Mouse (Mus musculus) midbrain, embryonic 16.5 days (tissue): ENCODE data around the gene Fosb. TPM values are rescaled to one million over a fixed set of nuclear protein-coding genes. Genes with fewer than 3 reads are reported as not detected.
A peak's percentile ranks its signal among the peaks of the same experiment; 100 is the strongest.

ENCODE experiments used
- ATAC-seq: fragments of 200-750 bp; cut with Nextera tagmentation; 2 replicates; pipeline ENCODE4 v1.8.0; 2017; ENCODE audit warnings: moderate TSS enrichment
- H3K27ac ChIP-seq: fragments of 300-500 bp; sonication (generic); 2 replicates; pipeline ENCODE4 v1.5.1; 2014; ENCODE audit warnings: mild to moderate bottlenecking, low read length, mixed read lengths
- H3K27me3 ChIP-seq: fragments of 300-500 bp; sonication (generic); 2 replicates; pipeline ENCODE4 v1.6.1; 2014; ENCODE audit warnings: low read depth, low read length, mixed read lengths; ENCODE audit not compliant: control insufficient read depth, insufficient read depth
- H3K36me3 ChIP-seq: fragments of 300-500 bp; sonication (generic); 2 replicates; pipeline ENCODE4 v1.6.1; 2014; ENCODE audit warnings: mild to moderate bottlenecking, low read length, moderate library complexity, mixed read lengths; ENCODE audit not compliant: control insufficient read depth, insufficient read depth
- H3K4me1 ChIP-seq: fragments of 300-500 bp; sonication (generic); 2 replicates; pipeline ENCODE4 v1.6.1; 2014; ENCODE audit warnings: mild to moderate bottlenecking, low read length, mixed read lengths; ENCODE audit not compliant: control insufficient read depth, insufficient read depth
- H3K4me2 ChIP-seq: fragments of 300-500 bp; sonication (generic); 2 replicates; pipeline ENCODE4 v1.6.1; 2014; ENCODE audit warnings: mild to moderate bottlenecking, low read length, mixed read lengths
- H3K4me3 ChIP-seq: fragments of 300-500 bp; sonication (generic); 2 replicates; pipeline ENCODE4 v1.5.1; 2014; ENCODE audit warnings: low read depth, mild to moderate bottlenecking, low read length, moderate library complexity, mixed read lengths
- H3K9ac ChIP-seq: fragments of 300-500 bp; sonication (generic); 2 replicates; pipeline ENCODE4 v1.6.1; 2014; ENCODE audit warnings: low read depth, low read length, mixed read lengths
- H3K9me3 ChIP-seq: fragments of 300-500 bp; sonication (generic); replicated peaks from 2 replicates; pipeline ENCODE4 v1.6.1; 2014; ENCODE audit warnings: mild to moderate bottlenecking, low read length, mixed read lengths; ENCODE audit not compliant: control insufficient read depth, poor library complexity, severe bottlenecking
- WGBS: fragments of 180-500 bp; shearing (Covaris S2); extraction: QIAGEN DNeasy Blood & Tissue Kit; methylation state at CpG from one replicate; pipeline ENCODE4 v1.1.7; 2014; 5-methylcytosine and 5-hydroxymethylcytosine counted together
- polyA plus RNA-seq: library from polyadenylated mRNA; unstranded; fragments of >200 nt; fragmentation: Nextera tagmentation; extraction: Ambion mirVana; gene quantifications from 2 replicates; pipeline ENCODE4 v1.2.1, GENCODE M21; 2015

The Fosb gene
- polyA plus RNA-seq, 1 experiment from 2014 or later, result 0.06 TPM

GRCm38 (mm10) chr7:19324221-19324620 lies 14.4 kb upstream of the Fosb start:
- Histone ChIP-seq H3K36me3 (no peaks in the 10 kb centered on the region), H3K4me3 (no peak overlapping the region), H3K9ac (no peak overlapping the region), H3K9me3 (no peaks in the 10 kb centered on the region), H3K4me1 (peaks cover 27% of the 10 kb centered on the region), H3K4me2 (no peak overlapping the region), H3K27ac (no peak overlapping the region), H3K27me3 (no peaks in the 10 kb centered on the region)
- ATAC-seq, result no peak
- WGBS, result 84% methylated on average over 11 of the region's 11 CpGs

DNA sequence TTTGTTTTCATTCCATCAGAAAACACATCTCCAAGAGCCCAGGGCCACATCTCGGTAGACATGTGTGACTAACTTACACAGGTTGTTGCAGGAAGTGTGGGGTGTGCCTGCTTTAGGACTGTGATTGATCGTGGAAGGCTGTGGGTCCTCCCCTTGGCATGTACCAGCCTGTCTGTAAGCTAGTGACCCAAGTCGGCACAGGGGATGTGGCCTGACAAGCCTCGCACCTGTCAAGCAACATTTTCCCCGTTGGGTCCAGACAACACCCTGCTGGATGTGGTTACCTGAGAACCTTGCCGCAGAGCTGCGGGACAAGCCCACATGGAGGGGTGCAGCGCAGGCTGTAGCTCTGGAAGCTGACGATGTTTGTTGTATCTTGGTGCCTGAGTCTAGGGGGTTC lies 12.6 kb upstream of the Fosb start:
- Histone ChIP-seq H3K4me1 (peaks cover 26% of the 10 kb centered on the region), H3K9me3 (no peaks in the 10 kb centered on the region), H3K27me3 (peaks cover 2% of the 10 kb centered on the region; the same call in 1 of the 2 replicates), H3K27ac (no peak overlapping the region), H3K9ac (no peak overlapping the region), H3K36me3 (no peaks in the 10 kb centered on the region), H3K4me3 (no peak overlapping the region), H3K4me2 (no peak overlapping the region)
- WGBS, result 63% methylated on average over 9 of the region's 9 CpGs
- no peak for ATAC-seq

GRCm38 (mm10) chr7:19321464-19321863 lies 11.6 kb upstream of the Fosb start:
- 74% methylated on average over 5 of the region's 5 CpGs for WGBS
- no peak overlapping the region for H3K4me2 ChIP-seq
- H3K27me3 ChIP-seq, result peaks cover 2% of the 10 kb centered on the region; the same call in 1 of the 2 replicates
- H3K36me3 ChIP-seq, result no peaks in the 10 kb centered on the region
- no peak overlapping the region for H3K9ac ChIP-seq
- no peaks in the 10 kb centered on the region for H3K9me3 ChIP-seq
- H3K27ac ChIP-seq, result no peak overlapping the region
- H3K4me1 ChIP-seq, result peaks cover 15% of the 10 kb centered on the region
- no peak overlapping the region for H3K4me3 ChIP-seq
- no peak for ATAC-seq

- Histone ChIP-seq H3K4me3 (peak overlapping the region; percentile 60; the same call in 1 of the 2 replicates), H3K36me3 (no peaks in the 10 kb centered on the region), H3K9me3 (no peaks in the 10 kb centered on the region), H3K9ac (peak overlapping the region; percentile 50; the same call in 1 of the 2 replicates), H3K27ac (peak overlapping the region; percentile 53; the same call in 1 of the 2 replicates), H3K27me3 (peaks cover 2% of the 10 kb centered on the region; the same call in 1 of the 2 replicates), H3K4me1 (peaks cover 12% of the 10 kb centered on the region), H3K4me2 (peak overlapping the region; percentile 80)
- no peak for ATAC-seq
- 41% methylated on average over 7 of the region's 7 CpGs for WGBS
Measured at GRCm38 (mm10) chr7:19320637-19321036, 10.8 kb upstream of the Fosb start.

GRCm38 (mm10) chr7:19319906-19320305 lies 10.1 kb upstream of the Fosb start:
- WGBS, result under 1% methylated on average over 38 of the region's 41 CpGs

DNA sequence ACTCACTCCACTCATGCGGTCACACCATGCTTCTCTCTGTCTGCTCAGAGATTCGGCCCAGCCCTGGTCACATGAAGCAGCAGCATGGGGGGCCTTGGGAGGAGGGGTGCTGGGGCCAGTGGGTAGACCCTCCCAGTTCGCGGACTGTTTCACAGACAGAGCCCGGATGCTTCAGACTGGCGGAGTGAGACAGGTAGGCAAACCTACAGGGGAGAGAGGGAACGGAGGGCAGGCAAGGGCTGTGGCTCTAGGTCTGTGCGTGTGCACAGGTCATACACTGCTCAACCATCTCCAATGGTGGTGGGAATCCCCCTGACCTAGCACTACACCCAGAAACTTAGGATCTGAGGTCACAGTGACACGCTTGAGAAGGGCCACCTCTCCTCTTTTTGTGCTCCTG lies 9.6 kb upstream of the Fosb start:
- peak; percentile 78 for ATAC-seq
- Histone ChIP-seq H3K27ac (peak overlapping the region; percentile 63), H3K9ac (peak overlapping the region; percentile 74), H3K27me3 (peaks cover 2% of the 10 kb centered on the region; the same call in 1 of the 2 replicates), H3K4me2 (peak overlapping the region; percentile 80), H3K9me3 (no peaks in the 10 kb centered on the region), H3K4me3 (peak overlapping the region; percentile 60), H3K36me3 (no peaks in the 10 kb centered on the region), H3K4me1 (peaks cover 12% of the 10 kb centered on the region)
- WGBS, result 11% methylated on average over 9 of the region's 9 CpGs

More at GRCm38 (mm10) chr7:19319906-19320305, 10.1 kb upstream of the Fosb start:
- peak; percentile 94 for ATAC-seq
- Histone ChIP-seq H3K4me1 (peaks cover 12% of the 10 kb centered on the region), H3K9ac (peak overlapping the region; percentile 74), H3K27ac (peak overlapping the region; percentile 63), H3K9me3 (no peaks in the 10 kb centered on the region), H3K4me2 (peak overlapping the region; percentile 80), H3K36me3 (no peaks in the 10 kb centered on the region), H3K27me3 (peaks cover 2% of the 10 kb centered on the region; the same call in 1 of the 2 replicates), H3K4me3 (peak overlapping the region; percentile 60)

- Histone ChIP-seq H3K27ac (no peak overlapping the region), H3K4me2 (no peak overlapping the region), H3K27me3 (peaks cover 4% of the 10 kb centered on the region; the same call in 1 of the 2 replicates), H3K4me3 (no peak overlapping the region), H3K36me3 (no peaks in the 10 kb centered on the region), H3K9me3 (no peaks in the 10 kb centered on the region), H3K4me1 (peaks cover 12% of the 10 kb centered on the region), H3K9ac (no peak overlapping the region)
- WGBS, result 78% methylated on average over 7 of the region's 7 CpGs
- ATAC-seq, result no peak
Measured at GRCm38 (mm10) chr7:19318676-19319075, 8.8 kb upstream of the Fosb start.

DNA sequence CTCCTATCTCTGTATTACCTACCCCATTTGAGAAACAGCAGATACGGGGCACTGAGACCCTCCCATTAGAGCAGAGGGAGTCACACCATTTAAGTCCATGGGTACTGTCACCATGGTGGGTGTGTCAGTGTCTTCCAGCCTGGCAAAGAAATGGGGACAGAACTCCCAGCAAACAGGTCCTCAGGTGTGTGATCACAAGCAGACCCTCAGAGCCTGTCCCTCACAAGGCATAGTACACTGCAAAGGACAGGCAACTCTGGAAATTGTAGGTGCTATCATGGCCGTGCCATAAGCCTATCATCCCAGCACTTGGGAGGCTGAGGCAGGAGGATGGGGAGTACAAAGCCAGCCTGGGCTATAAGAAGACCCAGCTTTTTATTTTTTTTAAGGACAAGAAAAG lies 8.3 kb upstream of the Fosb start:
- 70% methylated on average over 2 of the region's 2 CpGs for WGBS
- no peaks in the 10 kb centered on the region for H3K9me3 ChIP-seq

GRCm38 (mm10) chr7:19316451-19317161 lies 6.8 kb upstream of the Fosb start:
- Histone ChIP-seq H3K27me3 (peaks cover 10% of the 10 kb centered on the region), H3K36me3 (no peaks in the 10 kb centered on the region), H3K9ac (no peak overlapping the region), H3K4me2 (no peak overlapping the region), H3K4me3 (no peak overlapping the region), H3K27ac (no peak overlapping the region), H3K4me1 (peaks cover 12% of the 10 kb centered on the region), H3K9me3 (no peaks in the 10 kb centered on the region)
- ATAC-seq, result no peak
- WGBS, result 42% methylated on average over 14 of the region's 14 CpGs

More for the DNA sequence above, 8.3 kb upstream of the Fosb start:
- no peak for ATAC-seq
- no peaks in the 10 kb centered on the region for H3K36me3 ChIP-seq
- no peak overlapping the region for H3K27ac ChIP-seq
- peaks cover 12% of the 10 kb centered on the region for H3K4me1 ChIP-seq
- H3K27me3 ChIP-seq, result peaks cover 4% of the 10 kb centered on the region; the same call in 1 of the 2 replicates
- H3K4me3 ChIP-seq, result no peak overlapping the region
- H3K4me2 ChIP-seq, result no peak overlapping the region
- H3K9ac ChIP-seq, result no peak overlapping the region
